Mouse (Mus musculus) MEL (cell line): ENCODE measurements around the gene Pnldc1.
"Not testable (repeated sequence)": the region's sequence is repeated elsewhere in the genome, so short reads cannot be mapped to it uniquely, and the experiment has no call there.

Source experiments
- CTCF ChIP-seq, 3 experiments: IDR thresholded peaks in 2 of 3; conservative IDR thresholded peaks in 1 of 3; 2 replicates each; pipeline ENCODE4 v1.5.1; 2011 to 2012; ENCODE audit warnings: low read length in 3 of 3, low read depth in 2 of 3, mild to moderate bottlenecking in 2 of 3, improper control_type of control experiment in 1 of 3, inconsistent platforms in 1 of 3, mixed read lengths in 1 of 3, moderate library complexity in 1 of 3; ENCODE audit not compliant: control insufficient read depth in 1 of 3, insufficient read depth in 1 of 3, poor library complexity in 1 of 3, severe bottlenecking in 1 of 3
- E2F4 ChIP-seq: IDR thresholded peaks from 2 replicates; pipeline ENCODE4 v1.6.1; 2011; ENCODE audit warnings: low read depth, low read length, improper control_type of control experiment, borderline replicate concordance
- EP300 ChIP-seq, 2 experiments: IDR thresholded peaks; 2 replicates each; pipeline ENCODE4 v1.6.1; 2011; ENCODE audit warnings: improper control_type of control experiment in 2 of 2, low read length in 2 of 2, low read depth in 1 of 2, mild to moderate bottlenecking in 1 of 2
- MAFK ChIP-seq: IDR thresholded peaks from 2 replicates; pipeline ENCODE4 v1.6.1; 2011; ENCODE audit warnings: low read depth, mild to moderate bottlenecking, low read length, improper control_type of control experiment, borderline replicate concordance
- NRF1 ChIP-seq: IDR thresholded peaks from 2 replicates; pipeline ENCODE4 v1.6.1; 2014; ENCODE audit warnings: low read depth, mild to moderate bottlenecking, inconsistent platforms, low read length, improper control_type of control experiment, moderate library complexity; ENCODE audit not compliant: poor library complexity, insufficient read depth, severe bottlenecking
- POLR2A ChIP-seq, 2 experiments: IDR thresholded peaks; 2 replicates each; pipeline ENCODE4 v1.6.1; 2011 to 2012; ENCODE audit warnings: low read length in 2 of 2, mild to moderate bottlenecking in 2 of 2, control low read depth in 1 of 2, improper control_type of control experiment in 1 of 2, low read depth in 1 of 2, moderate library complexity in 1 of 2; ENCODE audit not compliant: control insufficient read depth in 1 of 2, insufficient read depth in 1 of 2, poor library complexity in 1 of 2

GRCm38 (mm10) chr17:12939377-12940148 is 29.5 kb upstream of the Pnldc1 start:
- TF ChIP-seq E2F4; CTCF (IDR thresholded peaks at IDR 0.05 in 2 of 3, conservative IDR thresholded peaks at IDR 0.05 in 1 of 3; ENCODE audit: control insufficient read depth in 1 of 3, insufficient read depth in 1 of 3, low read depth in 2 of 3, low read length in 3 of 3, poor library complexity in 1 of 3, severe bottlenecking in 1 of 3); MAFK; NRF1; EP300 (IDR thresholded peaks at IDR 0.05; ENCODE audit: low read depth in 1 of 2, low read length in 2 of 2); POLR2A (IDR thresholded peaks at IDR 0.05; ENCODE audit: control insufficient read depth in 1 of 2, insufficient read depth in 1 of 2, low read depth in 1 of 2, low read length in 2 of 2, poor library complexity in 1 of 2): not testable (repeated sequence)
